Mouse (Mus musculus): Measurements from ENCODE around the gene Acp4. TPM values are rescaled to one million over a fixed set of nuclear protein-coding genes. Genes with fewer than 3 reads are reported as not detected.
"Not testable (repeated sequence)": the region's sequence is repeated elsewhere in the genome, so short reads cannot be mapped to it uniquely, and the experiment has no call there.

Acp4 gene
- polyA plus RNA-seq, 1 experiment from 2014 or later, result 0.96 TPM

- H3K27me3 ChIP-seq (replicated peaks; ENCODE audit: control insufficient read depth, insufficient read depth, low read length), result no peaks in the 10 kb centered on the region
- no peak overlapping the region for H3K9ac ChIP-seq (ENCODE audit: low read depth, low read length)
- DNase-seq (ENCODE audit: low spot score) (no peak), ATAC-seq (ENCODE audit: low read depth) (no peak)
- no peaks in the 10 kb centered on the region for H3K9me3 ChIP-seq (ENCODE audit: control insufficient read depth, low read length)
- no peak overlapping the region for H3K4me3 ChIP-seq (ENCODE audit: low read depth, low read length)
- peaks cover 6% of the 10 kb centered on the region for H3K4me1 ChIP-seq (ENCODE audit: control insufficient read depth, insufficient read depth, low read length)
- H3K27ac ChIP-seq (replicated peaks; ENCODE audit: low read depth, low read length), result no peak overlapping the region
- 48% methylated on average over 1 of the region's 1 CpGs for WGBS
- no peaks in the 10 kb centered on the region for H3K36me3 ChIP-seq (ENCODE audit: control insufficient read depth, insufficient read depth, low read length)
- no peak overlapping the region for H3K4me2 ChIP-seq (ENCODE audit: low read depth, low read length)
These were observed 16.5 kb downstream of the Acp4 start for GRCm38 (mm10) chr7:44240712-44241111.

GRCm38 (mm10) chr7:44239913-44240312, 17.3 kb downstream of the Acp4 start:
- H3K9ac ChIP-seq (ENCODE audit: low read depth, low read length), result no peak overlapping the region
- 45% methylated on average over 2 of the region's 2 CpGs for WGBS
- H3K9me3 ChIP-seq (ENCODE audit: control insufficient read depth, low read length), result no peaks in the 10 kb centered on the region
- ATAC-seq (ENCODE audit: low read depth) (no peak), DNase-seq (ENCODE audit: low spot score) (no peak)
- H3K4me1 ChIP-seq (ENCODE audit: control insufficient read depth, insufficient read depth, low read length), result no peaks in the 10 kb centered on the region
- no peaks in the 10 kb centered on the region for H3K36me3 ChIP-seq (ENCODE audit: control insufficient read depth, insufficient read depth, low read length)
- H3K27me3 ChIP-seq (replicated peaks; ENCODE audit: control insufficient read depth, insufficient read depth, low read length), result no peaks in the 10 kb centered on the region
- no peak overlapping the region for H3K27ac ChIP-seq (replicated peaks; ENCODE audit: low read depth, low read length)
- no peak overlapping the region for H3K4me2 ChIP-seq (ENCODE audit: low read depth, low read length)
- H3K4me3 ChIP-seq (ENCODE audit: low read depth, low read length), result no peak overlapping the region

GRCm38 (mm10) chr7:44235909-44236308, 21.3 kb downstream of the Acp4 start, which contains the start of gene Gm36864:
Gene Gm36864, plus strand, starts transcription at chr7:44236177.
- DNase-seq (ENCODE audit: low spot score) (no peak), ATAC-seq (ENCODE audit: low read depth) (no peak)
- Histone ChIP-seq H3K4me1 (ENCODE audit: control insufficient read depth, insufficient read depth, low read length) (no peaks in the 10 kb centered on the region), H3K27me3 (replicated peaks; ENCODE audit: control insufficient read depth, insufficient read depth, low read length) (no peaks in the 10 kb centered on the region), H3K36me3 (ENCODE audit: control insufficient read depth, insufficient read depth, low read length) (no peaks in the 10 kb centered on the region), H3K9me3 (ENCODE audit: control insufficient read depth, low read length) (no peaks in the 10 kb centered on the region), H3K4me2 (ENCODE audit: low read depth, low read length) (no peak within 1 kb of the TSS), H3K9ac (ENCODE audit: low read depth, low read length) (no peak within 1 kb of the TSS), H3K27ac (replicated peaks; ENCODE audit: low read depth, low read length) (no peak within 1 kb of the TSS), H3K4me3 (ENCODE audit: low read depth, low read length) (no peak within 1 kb of the TSS)
- 74% methylated on average over 3 of the region's 3 CpGs for WGBS

GRCm38 (mm10) chr7:44225076-44225475, 32.1 kb downstream of the Acp4 start, which contains the start of gene Klk1:
Gene Klk1, plus strand, starts transcription at chr7:44225360.
- ATAC-seq (ENCODE audit: low read depth), result no peak
- Histone ChIP-seq H3K27me3 (replicated peaks; ENCODE audit: control insufficient read depth, insufficient read depth, low read length) (no peaks in the 10 kb centered on the region), H3K9me3 (ENCODE audit: control insufficient read depth, low read length) (no peaks in the 10 kb centered on the region), H3K4me2 (ENCODE audit: low read depth, low read length) (no peak within 1 kb of the TSS), H3K4me3 (ENCODE audit: low read depth, low read length) (no peak within 1 kb of the TSS), H3K36me3 (ENCODE audit: control insufficient read depth, insufficient read depth, low read length) (no peaks in the 10 kb centered on the region), H3K4me1 (ENCODE audit: control insufficient read depth, insufficient read depth, low read length) (no peaks in the 10 kb centered on the region), H3K27ac (replicated peaks; ENCODE audit: low read depth, low read length) (no peak within 1 kb of the TSS), H3K9ac (ENCODE audit: low read depth, low read length) (no peak within 1 kb of the TSS)
- WGBS, result 0% methylated on average over 1 of the region's 1 CpGs
- DNase-seq (ENCODE audit: low spot score), result no peak

GRCm38 (mm10) chr7:44222335-44222734, 34.8 kb downstream of the Acp4 start:
- not testable (repeated sequence) for H3K4me2 ChIP-seq (ENCODE audit: low read depth, low read length); H3K4me3 ChIP-seq (ENCODE audit: low read depth, low read length); ATAC-seq (ENCODE audit: low read depth); DNase-seq (ENCODE audit: low spot score); H3K27ac ChIP-seq (replicated peaks; ENCODE audit: low read depth, low read length); H3K36me3 ChIP-seq (ENCODE audit: control insufficient read depth, insufficient read depth, low read length); H3K9ac ChIP-seq (ENCODE audit: low read depth, low read length); H3K9me3 ChIP-seq (ENCODE audit: control insufficient read depth, low read length); H3K4me1 ChIP-seq (ENCODE audit: control insufficient read depth, insufficient read depth, low read length); H3K27me3 ChIP-seq (replicated peaks; ENCODE audit: control insufficient read depth, insufficient read depth, low read length)
- 71% methylated on average over 5 of the region's 6 CpGs for WGBS

DNA sequence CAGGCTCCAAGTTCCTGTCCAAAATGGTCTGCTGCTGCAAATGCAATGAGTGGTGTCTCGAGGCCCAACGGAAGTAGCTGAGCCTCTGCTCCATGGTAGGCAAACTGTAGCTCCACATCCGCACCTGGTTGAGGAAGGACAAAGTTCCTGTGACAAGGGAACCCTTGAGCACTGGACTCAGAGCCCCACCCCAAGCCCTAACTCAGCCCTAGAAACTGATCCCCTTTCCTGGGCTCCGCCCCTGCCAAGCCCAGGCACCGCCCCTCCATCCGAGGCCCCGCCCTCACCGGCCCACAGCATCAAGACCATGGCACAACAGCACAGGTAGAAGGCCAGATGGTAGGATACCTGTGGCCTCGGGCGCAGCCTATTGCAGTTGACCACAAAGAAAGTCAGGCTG, 35.6 kb downstream of the Acp4 start:
- not testable (repeated sequence) for H3K36me3 ChIP-seq (ENCODE audit: control insufficient read depth, insufficient read depth, low read length); H3K27me3 ChIP-seq (replicated peaks; ENCODE audit: control insufficient read depth, insufficient read depth, low read length); ATAC-seq (ENCODE audit: low read depth); H3K4me2 ChIP-seq (ENCODE audit: low read depth, low read length); H3K9ac ChIP-seq (ENCODE audit: low read depth, low read length); DNase-seq (ENCODE audit: low spot score); H3K27ac ChIP-seq (replicated peaks; ENCODE audit: low read depth, low read length); H3K4me3 ChIP-seq (ENCODE audit: low read depth, low read length); H3K4me1 ChIP-seq (ENCODE audit: control insufficient read depth, insufficient read depth, low read length); H3K9me3 ChIP-seq (ENCODE audit: control insufficient read depth, low read length)
- WGBS, result 66% methylated on average over 6 of the region's 10 CpGs

DNA sequence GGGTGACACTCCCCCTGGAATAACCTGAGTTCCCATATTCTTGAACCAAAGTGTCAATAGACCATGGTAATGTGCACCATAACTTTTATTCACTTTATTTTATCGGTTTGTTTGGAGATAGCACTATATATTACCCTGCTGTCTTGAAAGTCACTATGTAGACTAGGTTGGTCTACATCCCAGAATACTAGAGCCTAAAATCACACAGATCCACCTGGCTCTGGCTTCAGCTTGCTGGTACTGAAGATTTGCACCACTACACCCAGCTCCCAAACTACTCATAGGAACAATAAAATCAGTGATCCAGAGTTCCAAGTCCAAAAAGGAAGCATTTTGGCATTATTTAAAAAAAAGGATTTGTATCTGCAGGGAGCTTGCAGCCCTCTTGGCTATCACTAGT, 41.5 kb downstream of the Acp4 start, which contains the start of gene Klk1b5:
TSS of gene Klk1b5 (plus strand) at position 301 of the 400 bp plus-strand sequence.
- H3K4me1 ChIP-seq (ENCODE audit: control insufficient read depth, insufficient read depth, low read length), result no peaks in the 10 kb centered on the region
- no peak for ATAC-seq (ENCODE audit: low read depth)
- no peak within 1 kb of the TSS for H3K4me3 ChIP-seq (ENCODE audit: low read depth, low read length)
- H3K9me3 ChIP-seq (ENCODE audit: control insufficient read depth, low read length), result no peaks in the 10 kb centered on the region
- DNase-seq (ENCODE audit: low spot score), result no peak
- whole genome bisulfite sequencing, result 77% methylated on average over 1 of the region's 1 CpGs
- H3K9ac ChIP-seq (ENCODE audit: low read depth, low read length), result no peak within 1 kb of the TSS
- H3K27ac ChIP-seq (replicated peaks; ENCODE audit: low read depth, low read length), result no peak within 1 kb of the TSS
- no peaks in the 10 kb centered on the region for H3K27me3 ChIP-seq (replicated peaks; ENCODE audit: control insufficient read depth, insufficient read depth, low read length)
- no peaks in the 10 kb centered on the region for H3K36me3 ChIP-seq (ENCODE audit: control insufficient read depth, insufficient read depth, low read length)
- H3K4me2 ChIP-seq (ENCODE audit: low read depth, low read length), result no peak within 1 kb of the TSS

GRCm38 (mm10) chr7:44208307-44208706, 48.9 kb downstream of the Acp4 start:
- Histone ChIP-seq H3K36me3 (ENCODE audit: control insufficient read depth, insufficient read depth, low read length) (no peaks in the 10 kb centered on the region), H3K27me3 (replicated peaks; ENCODE audit: control insufficient read depth, insufficient read depth, low read length) (no peaks in the 10 kb centered on the region), H3K4me1 (ENCODE audit: control insufficient read depth, insufficient read depth, low read length) (no peaks in the 10 kb centered on the region), H3K27ac (replicated peaks; ENCODE audit: low read depth, low read length) (no peak overlapping the region), H3K9ac (ENCODE audit: low read depth, low read length) (no peak overlapping the region), H3K9me3 (ENCODE audit: control insufficient read depth, low read length) (no peaks in the 10 kb centered on the region), H3K4me3 (ENCODE audit: low read depth, low read length) (no peak overlapping the region), H3K4me2 (ENCODE audit: low read depth, low read length) (no peak overlapping the region)
- ATAC-seq (ENCODE audit: low read depth), result no peak
- no peak for DNase-seq (ENCODE audit: low spot score)
- WGBS, result 79% methylated on average over 3 of the region's 3 CpGs

DNA sequence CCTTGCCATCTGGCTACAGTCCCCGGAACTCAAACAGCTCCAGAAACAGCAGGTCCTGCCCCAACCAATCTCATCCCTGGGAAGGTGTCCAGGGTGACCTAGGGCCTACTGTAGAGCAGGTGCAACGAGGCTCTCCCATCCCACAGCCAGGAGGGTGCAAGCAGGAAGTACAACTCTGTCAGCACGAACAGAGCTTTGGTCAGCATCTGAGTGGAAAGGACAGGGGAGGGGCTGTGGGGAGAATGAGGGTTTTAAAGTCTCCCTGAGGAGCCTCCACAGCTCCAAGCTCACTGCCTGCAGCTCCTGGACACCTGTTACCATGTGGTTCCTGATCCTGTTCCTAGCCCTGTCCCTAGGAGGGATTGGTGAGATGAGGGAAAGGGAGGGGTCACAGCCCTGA, 50.0 kb downstream of the Acp4 start, which contains the start of gene Klk1b4:
TSS of gene Klk1b4 (plus strand) at position 301 of the 400 bp plus-strand sequence.
- not testable (repeated sequence) for ATAC-seq (ENCODE audit: low read depth); H3K9ac ChIP-seq (ENCODE audit: low read depth, low read length); H3K4me3 ChIP-seq (ENCODE audit: low read depth, low read length); H3K27ac ChIP-seq (replicated peaks; ENCODE audit: low read depth, low read length); DNase-seq (ENCODE audit: low spot score); H3K9me3 ChIP-seq (ENCODE audit: control insufficient read depth, low read length); H3K4me1 ChIP-seq (ENCODE audit: control insufficient read depth, insufficient read depth, low read length); H3K36me3 ChIP-seq (ENCODE audit: control insufficient read depth, insufficient read depth, low read length); H3K4me2 ChIP-seq (ENCODE audit: low read depth, low read length); H3K27me3 ChIP-seq (replicated peaks; ENCODE audit: control insufficient read depth, insufficient read depth, low read length)
- 44% methylated on average over 3 of the region's 3 CpGs for WGBS
